Mouse (Mus musculus): ENCODE results near the gene Kdm4d. TPM values are rescaled to one million over a fixed set of nuclear protein-coding genes. Genes with fewer than 3 reads are reported as not detected.

The Kdm4d gene
- 3.8 TPM for polyA plus RNA-seq (2017; shearing (Covaris generic))

GRCm38 (mm10) chr9:14500023-14500915, at the start of gene Kdm4d, which contains the start of gene Cwc15:
Gene Kdm4d (minus strand): TSS chr9:14500482.
Gene Cwc15 (plus strand): TSS chr9:14500617.

Other genes starting within 250 kb of the Kdm4d start
- 36.6 TPM for gene Sesn3, start 225.4 kb downstream of the Kdm4d start, polyA plus RNA-seq (2017; shearing (Covaris generic))
- gene Endod1, start 119.0 kb downstream of the Kdm4d start, polyA plus RNA-seq (2017; shearing (Covaris generic)): 21.8 TPM
- 209 TPM for gene Cwc15, start 135 bp upstream of the Kdm4d start, polyA plus RNA-seq (2017; shearing (Covaris generic))
- gene Amotl1, start 144.6 kb upstream of the Kdm4d start, polyA plus RNA-seq (2017; shearing (Covaris generic)): 0.10 TPM
- gene Piwil4, start 240.3 kb upstream of the Kdm4d start, polyA plus RNA-seq (2017; shearing (Covaris generic)): not detected